Mouse (Mus musculus) megakaryocyte, embryonic 14.5 days (primary cell): ENCODE measurements around the gene Rtp3.

ENCODE experiments used
- FLI1 ChIP-seq: IDR thresholded peaks from 2 replicates; pipeline ENCODE4 v1.6.1; 2012; ENCODE audit warnings: low read length, inconsistent platforms, mixed read lengths
- GATA1 ChIP-seq: IDR thresholded peaks from 3 replicates; pipeline ENCODE4 v1.6.1; 2012; ENCODE audit warnings: mixed read lengths, low read length, inconsistent platforms, borderline replicate concordance

DNA sequence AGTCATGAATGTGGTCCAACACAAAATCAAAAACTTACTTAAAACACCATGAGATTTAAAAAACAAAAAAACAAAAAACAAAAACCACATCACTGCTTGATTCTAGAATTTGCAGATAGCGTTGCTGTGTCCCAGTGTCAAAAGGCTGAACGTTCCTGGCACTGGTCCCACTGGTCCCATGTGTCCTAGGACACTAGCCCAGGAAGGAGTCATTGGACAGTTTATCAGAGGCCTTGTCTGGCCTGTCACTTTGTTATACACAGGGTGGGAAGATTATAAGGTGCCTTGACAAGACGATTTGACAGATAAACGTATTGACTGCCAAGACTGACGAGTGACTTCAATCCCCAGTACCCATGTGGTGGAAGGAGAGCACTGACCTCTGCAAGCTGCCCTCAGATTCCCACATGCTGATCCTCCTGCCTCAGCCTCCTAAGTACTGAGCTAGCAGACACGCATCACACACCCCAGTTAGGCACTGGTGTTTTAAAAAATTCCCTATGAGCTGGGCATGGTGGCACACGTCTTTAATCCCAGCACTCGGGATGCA, 26.7 kb downstream of the Rtp3 start:
- no peak for TF ChIP-seq GATA1
- no peak for TF ChIP-seq FLI1
